Mouse (Mus musculus): ENCODE measurements at regions not wholly inside any gene's neighbourhood (a gene's known extent, or its start where the extent isn't known, plus 50 kb on each side); places are given as distances from the start of the nearest gene placed in this dataset.

- DNase-seq (ENCODE audit: low read depth, low spot score) = no peak
These were observed 154.4 kb upstream of the Lmcd1 start for GRCm38 (mm10) chr6:112119180-112119579.

- DNase-seq (ENCODE audit: low read depth, low spot score) = no peak
These were observed 140.0 kb upstream of the Lmcd1 start for GRCm38 (mm10) chr6:112133522-112133921.

GRCm38 (mm10) chr6:112152535-112153364, 120.8 kb upstream of the Lmcd1 start:
- no peak for DNase-seq (ENCODE audit: low read depth, low spot score)

- no peak for DNase-seq (ENCODE audit: low read depth, low spot score)
These were observed 106.1 kb upstream of the Lmcd1 start for GRCm38 (mm10) chr6:112167487-112167886.

GRCm38 (mm10) chr6:112176344-112176743, 97.2 kb upstream of the Lmcd1 start:
- DNase-seq (ENCODE audit: low read depth, low spot score) = no peak

- DNase-seq (ENCODE audit: low read depth, low spot score) = no peak
These were observed 85.9 kb upstream of the Lmcd1 start for GRCm38 (mm10) chr6:112187636-112188035.

GRCm38 (mm10) chr6:112191032-112191431, 82.5 kb upstream of the Lmcd1 start:
- peak; percentile 3 for DNase-seq (ENCODE audit: low read depth, low spot score)

GRCm38 (mm10) chr6:112197445-112197844, 76.1 kb upstream of the Lmcd1 start:
- DNase-seq (ENCODE audit: low read depth, low spot score) = no peak

- DNase-seq (ENCODE audit: low read depth, low spot score) = no peak
These were observed 74.3 kb upstream of the Lmcd1 start for GRCm38 (mm10) chr6:112199241-112199640.

GRCm38 (mm10) chr6:112202120-112202519, 71.4 kb upstream of the Lmcd1 start:
- no peak for DNase-seq (ENCODE audit: low read depth, low spot score)

- no peak for DNase-seq (ENCODE audit: low read depth, low spot score)
These were observed 70.2 kb upstream of the Lmcd1 start for GRCm38 (mm10) chr6:112203321-112203720.

- DNase-seq (ENCODE audit: low read depth, low spot score) = no peak
These were observed 68.6 kb upstream of the Lmcd1 start for GRCm38 (mm10) chr6:112204956-112205355.

- no peak for DNase-seq (ENCODE audit: low read depth, low spot score)
These were observed 68.0 kb upstream of the Lmcd1 start for GRCm38 (mm10) chr6:112205420-112205995.

GRCm38 (mm10) chr6:112207229-112207628, 66.3 kb upstream of the Lmcd1 start:
- peak; percentile 7 for DNase-seq (ENCODE audit: low read depth, low spot score)

- DNase-seq (ENCODE audit: low read depth, low spot score) = no peak
These were observed 63.2 kb upstream of the Lmcd1 start for GRCm38 (mm10) chr6:112210238-112210950.

- DNase-seq (ENCODE audit: low read depth, low spot score) = no peak
These were observed 56.7 kb upstream of the Lmcd1 start for GRCm38 (mm10) chr6:112216868-112217267.

GRCm38 (mm10) chr6:112218248-112218647, 55.3 kb upstream of the Lmcd1 start:
- DNase-seq (ENCODE audit: low read depth, low spot score) = no peak

- DNase-seq (ENCODE audit: low read depth, low spot score) = no peak
These were observed 53.9 kb upstream of the Lmcd1 start for GRCm38 (mm10) chr6:112219641-112220040.

- DNase-seq (ENCODE audit: low read depth, low spot score) = no peak
These were observed 53.4 kb upstream of the Lmcd1 start for GRCm38 (mm10) chr6:112220149-112220548.

- DNase-seq (ENCODE audit: low read depth, low spot score) = no peak
These were observed 52.2 kb upstream of the Lmcd1 start for GRCm38 (mm10) chr6:112221373-112221772.

GRCm38 (mm10) chr6:112223325-112223724, 50.2 kb upstream of the Lmcd1 start:
- DNase-seq (ENCODE audit: low read depth, low spot score) = no peak

Measured in A20 (cell line).